Mouse (Mus musculus): Measurements from ENCODE around the gene Ntn1. TPM values are rescaled to one million over a fixed set of nuclear protein-coding genes. Genes with fewer than 3 reads are reported as not detected.

The Ntn1 gene
- total RNA-seq, 2 experiments from 2014 or later, result 8.8 to 10.6 TPM

GRCm38 (mm10) chr11:68346099-68346498 lies 54.5 kb downstream of the Ntn1 start:
- no peak for DNase-seq (ENCODE audit: extremely low spot score in 1 of 2, low spot score in 2 of 2)
- intact Hi-C loops (cut with DNase I), result no loop called here

- intact Hi-C loops (cut with DNase I), result no loop called here
- no peak for DNase-seq (ENCODE audit: extremely low spot score in 1 of 2, low spot score in 2 of 2)
Observed at GRCm38 (mm10) chr11:68344221-68344620, 56.4 kb downstream of the Ntn1 start.

DNA sequence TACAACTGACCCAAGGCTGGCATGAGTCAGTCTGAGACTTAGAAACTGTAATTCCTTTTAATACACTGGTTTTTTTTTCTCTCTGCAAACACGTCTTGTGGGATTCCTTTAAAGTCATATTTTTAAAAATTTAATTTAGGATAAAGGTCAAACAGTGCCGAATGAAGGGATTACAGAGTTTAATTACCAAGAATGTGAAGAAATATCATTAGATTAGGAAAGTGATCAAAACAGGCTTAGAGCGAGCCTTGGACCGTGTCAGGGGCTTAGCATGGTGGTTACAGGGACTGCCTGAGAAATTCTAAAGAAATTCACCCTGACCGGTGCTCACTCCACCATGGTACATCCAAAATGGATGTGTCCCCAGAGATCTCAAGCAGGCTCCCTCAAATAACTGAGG lies 57.9 kb downstream of the Ntn1 start:
- intact Hi-C loops (cut with DNase I), result no loop called here
- DNase-seq (ENCODE audit: extremely low spot score in 1 of 2, low spot score in 2 of 2), result no peak

GRCm38 (mm10) chr11:68342003-68342400 lies 58.6 kb downstream of the Ntn1 start:
- DNase-seq (ENCODE audit: extremely low spot score in 1 of 2, low spot score in 2 of 2), result no peak
- intact Hi-C loops (cut with DNase I), result no loop called here

- peak; percentile 57 to 67 for DNase-seq (ENCODE audit: extremely low spot score in 1 of 2, low spot score in 2 of 2)
Observed at GRCm38 (mm10) chr11:68341111-68342002, 59.3 kb downstream of the Ntn1 start.

DNA sequence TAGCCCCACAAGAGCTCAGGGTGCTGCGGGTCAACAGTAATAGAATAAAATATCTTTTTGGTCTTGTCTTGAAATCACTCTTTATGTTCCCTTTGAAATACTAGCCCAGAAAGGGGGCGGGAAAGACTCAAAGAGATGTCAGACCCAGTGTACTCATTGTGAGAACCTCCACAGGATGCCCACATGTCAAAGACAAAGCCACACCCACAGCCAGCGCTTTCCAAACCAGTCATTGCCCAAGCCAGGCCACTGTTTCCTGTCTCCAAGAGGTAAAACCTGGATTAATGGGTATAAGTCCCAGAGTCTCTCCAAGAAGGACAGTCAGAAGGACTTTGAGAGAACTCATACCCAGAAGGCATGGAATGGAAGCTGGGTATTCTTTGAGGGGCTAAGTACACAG lies 60.3 kb downstream of the Ntn1 start:
- intact Hi-C loops (cut with DNase I), result no loop called here
- DNase-seq (ENCODE audit: extremely low spot score in 1 of 2, low spot score in 2 of 2), result no peak

More at GRCm38 (mm10) chr11:68341111-68342002, 59.3 kb downstream of the Ntn1 start:
- intact Hi-C loops (cut with DNase I), result no loop called here

- intact Hi-C loops (cut with DNase I), result no loop called here
Observed at GRCm38 (mm10) chr11:68339856-68340255, 60.8 kb downstream of the Ntn1 start.

GRCm38 (mm10) chr11:68339331-68339730 lies 61.3 kb downstream of the Ntn1 start:
- DNase-seq (ENCODE audit: extremely low spot score in 1 of 2, low spot score in 2 of 2), result no peak
- intact Hi-C loops (cut with DNase I), result no loop called here

More at GRCm38 (mm10) chr11:68339856-68340255, 60.8 kb downstream of the Ntn1 start:
- no peak for DNase-seq (ENCODE audit: extremely low spot score in 1 of 2, low spot score in 2 of 2)

GRCm38 (mm10) chr11:68331676-68332265 lies 68.9 kb downstream of the Ntn1 start:
- intact Hi-C loops (cut with DNase I), result no loop called here

DNA sequence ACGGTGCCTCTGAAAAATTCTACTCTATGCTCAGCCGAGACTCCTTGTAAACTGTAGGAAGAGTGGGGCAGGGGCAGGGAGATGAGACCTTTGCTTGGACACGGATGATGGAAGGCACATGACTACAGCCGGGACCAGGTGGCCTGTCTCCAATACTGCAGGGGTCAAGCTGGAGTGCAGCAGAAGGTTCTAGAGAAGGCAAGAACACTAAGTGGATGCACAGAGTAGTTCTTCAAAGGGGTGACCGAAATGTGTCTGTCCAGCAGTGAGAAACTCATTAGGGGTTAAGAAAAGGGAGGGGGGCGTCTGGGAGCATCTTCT lies 69.5 kb downstream of the Ntn1 start:
- intact Hi-C loops (cut with DNase I), result no loop called here
- no peak for DNase-seq (ENCODE audit: extremely low spot score in 1 of 2, low spot score in 2 of 2)

More at GRCm38 (mm10) chr11:68331676-68332265, 68.9 kb downstream of the Ntn1 start:
- no peak for DNase-seq (ENCODE audit: extremely low spot score in 1 of 2, low spot score in 2 of 2)

GRCm38 (mm10) chr11:68330398-68331116 lies 70.1 kb downstream of the Ntn1 start:
- intact Hi-C loops (cut with DNase I), result no loop called here
- no peak for DNase-seq (ENCODE audit: extremely low spot score in 1 of 2, low spot score in 2 of 2)

GRCm38 (mm10) chr11:68324863-68325262 lies 75.8 kb downstream of the Ntn1 start:
- DNase-seq (ENCODE audit: extremely low spot score in 1 of 2, low spot score in 2 of 2), result no peak
- intact Hi-C loops (cut with DNase I), result no loop called here

DNA sequence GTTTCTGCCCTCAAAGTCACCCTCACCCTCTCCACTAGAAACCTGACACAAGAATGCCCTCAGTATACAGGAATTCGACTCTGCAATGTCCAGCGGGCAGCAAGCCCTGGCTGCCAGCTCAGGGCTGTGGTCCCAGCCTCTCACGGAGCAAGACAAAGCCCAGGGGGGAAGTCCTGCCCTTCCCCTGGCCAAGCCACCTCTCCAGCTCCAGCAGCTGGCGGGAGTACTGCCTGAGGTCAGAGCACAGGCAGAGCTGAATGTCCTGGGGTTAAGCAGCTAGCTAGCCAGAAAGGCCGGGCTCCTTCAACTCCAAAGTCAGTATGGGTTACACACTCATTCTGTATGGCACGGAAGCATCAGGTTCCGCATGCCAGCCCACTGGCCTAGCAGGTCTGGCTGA lies 79.2 kb downstream of the Ntn1 start:
- intact Hi-C loops (cut with DNase I), result no loop called here
- no peak for DNase-seq (ENCODE audit: extremely low spot score in 1 of 2, low spot score in 2 of 2)

GRCm38 (mm10) chr11:68315551-68316130 lies 85.0 kb downstream of the Ntn1 start:
- intact Hi-C loops (cut with DNase I), result no loop called here
- no peak for DNase-seq (ENCODE audit: extremely low spot score in 1 of 2, low spot score in 2 of 2)

GRCm38 (mm10) chr11:68313861-68314260 lies 86.8 kb downstream of the Ntn1 start:
- no peak for DNase-seq (ENCODE audit: extremely low spot score in 1 of 2, low spot score in 2 of 2)
- intact Hi-C loops (cut with DNase I), result no loop called here

DNA sequence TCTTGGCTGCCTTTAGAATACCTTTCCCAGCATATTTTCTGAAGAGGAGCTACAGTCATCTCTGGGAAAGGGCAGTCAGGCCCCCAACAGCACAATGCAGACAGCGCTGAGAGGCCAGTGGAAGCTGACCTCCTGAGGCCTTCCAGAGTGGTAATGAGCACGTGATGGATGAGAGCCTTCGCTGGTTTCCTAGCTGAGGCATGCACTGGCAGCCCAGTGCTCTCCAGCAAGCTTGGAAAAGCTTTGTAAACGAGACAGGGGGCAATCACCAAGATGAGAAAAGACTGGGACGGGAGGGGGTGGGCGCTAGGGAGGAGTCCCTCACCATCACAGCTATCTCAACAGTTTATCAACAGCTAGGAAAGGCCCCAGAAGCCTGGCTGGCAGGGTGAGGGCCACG lies 87.6 kb downstream of the Ntn1 start:
- no peak for DNase-seq (ENCODE audit: extremely low spot score in 1 of 2, low spot score in 2 of 2)
- intact Hi-C loops (cut with DNase I), result no loop called here

- intact Hi-C loops (cut with DNase I), result no loop called here
- DNase-seq (ENCODE audit: extremely low spot score in 1 of 2, low spot score in 2 of 2), result no peak
Observed at GRCm38 (mm10) chr11:68308911-68309580, 91.6 kb downstream of the Ntn1 start.

GRCm38 (mm10) chr11:68305997-68306396 lies 94.6 kb downstream of the Ntn1 start:
- intact Hi-C loops (cut with DNase I), result no loop called here
- DNase-seq (ENCODE audit: extremely low spot score in 1 of 2, low spot score in 2 of 2), result no peak

GRCm38 (mm10) chr11:68302323-68302722 lies 98.3 kb downstream of the Ntn1 start:
- DNase-seq (ENCODE audit: extremely low spot score in 1 of 2, low spot score in 2 of 2), result no peak
- intact Hi-C loops (cut with DNase I), result no loop called here

Data from left cerebral cortex, postnatal 10 days (tissue).